Mouse (Mus musculus): ENCODE data around the gene Aggf1. TPM values are rescaled to one million over a fixed set of nuclear protein-coding genes. Genes with fewer than 3 reads are reported as not detected.

Aggf1 gene
- polyA plus RNA-seq, 1 experiment from 2014 or later, result 33.1 TPM

- Histone ChIP-seq H3K4me1 (replicated peaks; ENCODE audit: insufficient read depth, low read length) (peaks cover 8% of the 10 kb centered on the region; the same call in 1 of the 2 replicates), H3K36me3 (ENCODE audit: insufficient read depth, low read length) (no peaks in the 10 kb centered on the region), H3K27me3 (ENCODE audit: insufficient read depth, low read length) (no peaks in the 10 kb centered on the region), H3K9ac (ENCODE audit: low read depth, low read length) (peak overlapping the region; percentile 49), H3K9me3 (replicated peaks; ENCODE audit: low read length) (no peaks in the 10 kb centered on the region), H3K4me3 (replicated peaks; ENCODE audit: low read depth, low read length) (peak overlapping the region; percentile 96), H3K27ac (peak overlapping the region; percentile 100), H3K4me2 (ENCODE audit: low read length) (peak overlapping the region; percentile 96)
- WGBS, result 4% methylated on average over 21 of the region's 21 CpGs
- TF ChIP-seq CTCF (IDR thresholded peaks at IDR 0.05; ENCODE audit: low read depth), result no peak
- DNase-seq (ENCODE audit: low spot score) (peak; percentile 80), ATAC-seq (replicated peaks; ENCODE audit: low FRiP score, low read depth) (no peak)
Observed at GRCm38 (mm10) chr13:95326611-95327344, 48.4 kb downstream of the Aggf1 start.

- Histone ChIP-seq H3K4me2 (ENCODE audit: low read length) (peak overlapping the region; percentile 96), H3K36me3 (ENCODE audit: insufficient read depth, low read length) (no peaks in the 10 kb centered on the region), H3K27ac (peak overlapping the region; percentile 100), H3K9me3 (replicated peaks; ENCODE audit: low read length) (no peaks in the 10 kb centered on the region), H3K4me1 (replicated peaks; ENCODE audit: insufficient read depth, low read length) (peaks cover 8% of the 10 kb centered on the region; the same call in 1 of the 2 replicates), H3K27me3 (ENCODE audit: insufficient read depth, low read length) (no peaks in the 10 kb centered on the region), H3K4me3 (replicated peaks; ENCODE audit: low read depth, low read length) (peak overlapping the region; percentile 96), H3K9ac (ENCODE audit: low read depth, low read length) (peak overlapping the region; percentile 100; the same call in 1 of the 2 replicates)
- no peak for TF ChIP-seq CTCF (IDR thresholded peaks at IDR 0.05; ENCODE audit: low read depth)
- ATAC-seq (replicated peaks; ENCODE audit: low FRiP score, low read depth), result no peak
- DNase-seq (ENCODE audit: low spot score), result no peak
- WGBS, result 3% methylated on average over 5 of the region's 5 CpGs
Observed at GRCm38 (mm10) chr13:95325907-95326550, 49.1 kb downstream of the Aggf1 start.

GRCm38 (mm10) chr13:95325080-95325906 lies 49.9 kb downstream of the Aggf1 start:
- DNase-seq (ENCODE audit: low spot score) (peak; percentile 92), ATAC-seq (replicated peaks; ENCODE audit: low FRiP score, low read depth) (peak; percentile 80)
- Histone ChIP-seq H3K27ac (peak overlapping the region; percentile 100), H3K9me3 (replicated peaks; ENCODE audit: low read length) (no peaks in the 10 kb centered on the region), H3K27me3 (ENCODE audit: insufficient read depth, low read length) (no peaks in the 10 kb centered on the region), H3K4me2 (ENCODE audit: low read length) (peak overlapping the region; percentile 96), H3K36me3 (ENCODE audit: insufficient read depth, low read length) (no peaks in the 10 kb centered on the region), H3K9ac (ENCODE audit: low read depth, low read length) (peak overlapping the region; percentile 100), H3K4me3 (replicated peaks; ENCODE audit: low read depth, low read length) (peak overlapping the region; percentile 96), H3K4me1 (replicated peaks; ENCODE audit: insufficient read depth, low read length) (peaks cover 11% of the 10 kb centered on the region; the same call in 1 of the 2 replicates)
- WGBS, result under 1% methylated on average over 62 of the region's 63 CpGs
- TF ChIP-seq CTCF (IDR thresholded peaks at IDR 0.05; ENCODE audit: low read depth), result no peak

GRCm38 (mm10) chr13:95324626-95325079 lies 50.5 kb downstream of the Aggf1 start:
- TF ChIP-seq CTCF (IDR thresholded peaks at IDR 0.05; ENCODE audit: low read depth), result no peak; the same call in 1 of the 2 replicates

GRCm38 (mm10) chr13:95323950-95324625 lies 51.1 kb downstream of the Aggf1 start:
- TF ChIP-seq CTCF (IDR thresholded peaks at IDR 0.05; ENCODE audit: low read depth), result peak; percentile 59
- no peaks in the 10 kb centered on the region for H3K36me3 ChIP-seq (ENCODE audit: insufficient read depth, low read length)
- H3K9me3 ChIP-seq (replicated peaks; ENCODE audit: low read length), result no peaks in the 10 kb centered on the region
- peak overlapping the region; percentile 100 for H3K9ac ChIP-seq (ENCODE audit: low read depth, low read length)
- peak; percentile 83 for DNase-seq (ENCODE audit: low spot score)
- WGBS, result 22% methylated on average over 15 of the region's 15 CpGs
- ATAC-seq (replicated peaks; ENCODE audit: low FRiP score, low read depth), result peak; percentile 12; the same call in 1 of the 2 replicates
- H3K4me1 ChIP-seq (replicated peaks; ENCODE audit: insufficient read depth, low read length), result peaks cover 11% of the 10 kb centered on the region; the same call in 1 of the 2 replicates
- peak overlapping the region; percentile 96 for H3K4me2 ChIP-seq (ENCODE audit: low read length)
- H3K27me3 ChIP-seq (ENCODE audit: insufficient read depth, low read length), result no peaks in the 10 kb centered on the region
- peak overlapping the region; percentile 96 for H3K4me3 ChIP-seq (replicated peaks; ENCODE audit: low read depth, low read length)
- H3K27ac ChIP-seq, result peak overlapping the region; percentile 100

More at GRCm38 (mm10) chr13:95324626-95325079, 50.5 kb downstream of the Aggf1 start:
- under 1% methylated on average over 22 of the region's 22 CpGs for WGBS
- H3K9me3 ChIP-seq (replicated peaks; ENCODE audit: low read length), result no peaks in the 10 kb centered on the region
- peak overlapping the region; percentile 100 for H3K27ac ChIP-seq
- H3K9ac ChIP-seq (ENCODE audit: low read depth, low read length), result peak overlapping the region; percentile 100
- H3K27me3 ChIP-seq (ENCODE audit: insufficient read depth, low read length), result no peaks in the 10 kb centered on the region
- no peaks in the 10 kb centered on the region for H3K36me3 ChIP-seq (ENCODE audit: insufficient read depth, low read length)
- H3K4me2 ChIP-seq (ENCODE audit: low read length), result peak overlapping the region; percentile 96
- H3K4me3 ChIP-seq (replicated peaks; ENCODE audit: low read depth, low read length), result peak overlapping the region; percentile 96
- peaks cover 11% of the 10 kb centered on the region; the same call in 1 of the 2 replicates for H3K4me1 ChIP-seq (replicated peaks; ENCODE audit: insufficient read depth, low read length)
- ATAC-seq (replicated peaks; ENCODE audit: low FRiP score, low read depth), result peak; percentile 1; the same call in 1 of the 2 replicates
- no peak for DNase-seq (ENCODE audit: low spot score)
